Mouse (Mus musculus) megakaryocyte, embryonic 14.5 days (primary cell): Measurements from ENCODE around the gene Appbp2.

ENCODE experiments used
- FLI1 ChIP-seq: IDR thresholded peaks from 2 replicates; pipeline ENCODE4 v1.6.1; 2012; ENCODE audit warnings: low read length, inconsistent platforms, mixed read lengths
- GATA1 ChIP-seq: IDR thresholded peaks from 3 replicates; pipeline ENCODE4 v1.6.1; 2012; ENCODE audit warnings: mixed read lengths, low read length, inconsistent platforms, borderline replicate concordance

DNA sequence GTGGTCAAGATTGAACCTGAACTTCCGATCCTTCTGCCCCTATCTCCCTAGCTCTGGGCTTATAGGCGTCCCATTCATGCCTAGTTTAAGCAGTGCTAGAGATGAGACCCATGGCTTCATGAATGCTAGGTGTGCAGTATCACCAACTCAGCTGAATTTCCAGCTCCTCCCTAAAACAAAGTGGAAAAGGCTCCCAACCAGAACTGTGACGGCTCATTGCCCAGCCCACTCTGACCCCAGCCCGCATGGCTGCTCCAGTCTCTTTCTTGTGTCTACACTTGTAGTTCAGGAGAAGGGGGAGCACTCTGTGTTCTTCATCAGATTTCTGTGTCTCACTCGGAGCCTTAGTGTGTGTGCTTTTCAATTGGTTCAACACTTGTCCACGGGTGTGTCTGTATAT, 50.1 kb downstream of the Appbp2 start:
- TF ChIP-seq FLI1 (no peak), GATA1 (no peak)
